Mouse (Mus musculus) limb, embryonic 11.5 days (tissue): Measurements from ENCODE around the gene Cep112. TPM values are rescaled to one million over a fixed set of nuclear protein-coding genes. Genes with fewer than 3 reads are reported as not detected.

Experiments
- ATAC-seq: fragments of 200-750 bp; cut with Nextera tagmentation; 2 replicates; pipeline ENCODE4 v1.8.0; 2017; ENCODE audit warnings: low read depth; ENCODE audit not compliant: insufficient number of reproducible peaks, low FRiP score, low TSS enrichment
- DNase-seq: peaks from one replicate; pipeline ENCODE4 v3.0.0-alpha.2; 2015; ENCODE audit warnings: low spot score
- H3K27ac ChIP-seq: fragments of 300-500 bp; sonication (generic); replicated peaks from 2 replicates; pipeline ENCODE4 v1.5.1; 2014; ENCODE audit warnings: low read depth, mild to moderate bottlenecking, low read length
- H3K27me3 ChIP-seq: fragments of 300-500 bp; sonication (generic); 2 replicates; pipeline ENCODE4 v1.6.1; 2014; ENCODE audit warnings: mild to moderate bottlenecking, low read length, mixed read lengths; ENCODE audit not compliant: control insufficient read depth, insufficient read depth
- H3K36me3 ChIP-seq: fragments of 300-500 bp; sonication (generic); 2 replicates; pipeline ENCODE4 v1.6.1; 2014; ENCODE audit warnings: mild to moderate bottlenecking, low read length, moderate library complexity, mixed read lengths; ENCODE audit not compliant: control insufficient read depth, insufficient read depth
- H3K4me1 ChIP-seq: fragments of 300-500 bp; sonication (generic); 2 replicates; pipeline ENCODE4 v1.6.1; 2014; ENCODE audit warnings: low read length, mixed read lengths; ENCODE audit not compliant: control insufficient read depth, insufficient read depth
- H3K4me2 ChIP-seq: fragments of 300-500 bp; sonication (generic); 2 replicates; pipeline ENCODE4 v1.6.1; 2014; ENCODE audit warnings: low read depth, mild to moderate bottlenecking, moderate library complexity; ENCODE audit not compliant: severe bottlenecking
- H3K4me3 ChIP-seq: fragments of 300-500 bp; sonication (generic); 2 replicates; pipeline ENCODE4 v1.5.1; 2014; ENCODE audit warnings: low read depth, low read length
- H3K9ac ChIP-seq: fragments of 300-500 bp; sonication (generic); 2 replicates; pipeline ENCODE4 v1.6.1; 2014; ENCODE audit warnings: mild to moderate bottlenecking, low read length
- H3K9me3 ChIP-seq: fragments of 300-500 bp; sonication (generic); 2 replicates; pipeline ENCODE4 v1.6.1; 2016; ENCODE audit warnings: low read length; ENCODE audit not compliant: control insufficient read depth
- WGBS: fragments of 180-500 bp; shearing (Covaris S2); extraction: QIAGEN DNeasy Blood & Tissue Kit; methylation state at CpG from one replicate; pipeline ENCODE4 v1.1.7; 2014; 5-methylcytosine and 5-hydroxymethylcytosine counted together
- polyA plus RNA-seq: library from polyadenylated mRNA; unstranded; fragments of >200 nt; fragmentation: Nextera tagmentation; extraction: Ambion mirVana; gene quantifications from 2 replicates; pipeline ENCODE4 v1.2.1, GENCODE M21; 2014

Gene Cep112
- polyA plus RNA-seq, 1 experiment from 2014 or later = 12.0 TPM

DNA sequence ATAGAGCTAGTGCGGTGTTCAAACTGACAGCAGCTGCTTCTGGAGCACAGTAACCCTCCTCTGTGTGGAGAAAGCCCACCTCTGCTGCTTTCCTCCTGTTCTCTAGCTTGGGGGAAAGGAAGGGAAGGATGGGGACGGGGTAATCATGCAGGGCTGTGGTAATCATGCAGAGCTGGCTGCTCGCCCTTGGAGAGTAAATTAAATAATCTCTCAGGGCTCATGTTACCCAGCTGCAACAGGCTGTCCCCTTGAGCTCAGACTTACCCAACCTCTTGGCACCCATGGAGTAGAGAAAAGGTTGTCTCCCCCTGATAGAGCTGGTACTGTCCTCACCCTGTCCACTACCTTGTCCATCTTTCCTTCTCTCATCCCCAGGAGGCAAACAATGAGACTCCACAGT lies 345.1 kb downstream of the Cep112 start:
- ATAC-seq (no peak), DNase-seq (no peak)
- no peak overlapping the region for H3K4me3 ChIP-seq
- no peaks in the 10 kb centered on the region for H3K4me1 ChIP-seq
- H3K9me3 ChIP-seq = no peaks in the 10 kb centered on the region
- no peak overlapping the region for H3K4me2 ChIP-seq
- H3K27ac ChIP-seq = no peak overlapping the region
- 46% methylated on average over 3 of the region's 3 CpGs for WGBS
- no peaks in the 10 kb centered on the region for H3K36me3 ChIP-seq
- no peaks in the 10 kb centered on the region for H3K27me3 ChIP-seq
- H3K9ac ChIP-seq = no peak overlapping the region

DNA sequence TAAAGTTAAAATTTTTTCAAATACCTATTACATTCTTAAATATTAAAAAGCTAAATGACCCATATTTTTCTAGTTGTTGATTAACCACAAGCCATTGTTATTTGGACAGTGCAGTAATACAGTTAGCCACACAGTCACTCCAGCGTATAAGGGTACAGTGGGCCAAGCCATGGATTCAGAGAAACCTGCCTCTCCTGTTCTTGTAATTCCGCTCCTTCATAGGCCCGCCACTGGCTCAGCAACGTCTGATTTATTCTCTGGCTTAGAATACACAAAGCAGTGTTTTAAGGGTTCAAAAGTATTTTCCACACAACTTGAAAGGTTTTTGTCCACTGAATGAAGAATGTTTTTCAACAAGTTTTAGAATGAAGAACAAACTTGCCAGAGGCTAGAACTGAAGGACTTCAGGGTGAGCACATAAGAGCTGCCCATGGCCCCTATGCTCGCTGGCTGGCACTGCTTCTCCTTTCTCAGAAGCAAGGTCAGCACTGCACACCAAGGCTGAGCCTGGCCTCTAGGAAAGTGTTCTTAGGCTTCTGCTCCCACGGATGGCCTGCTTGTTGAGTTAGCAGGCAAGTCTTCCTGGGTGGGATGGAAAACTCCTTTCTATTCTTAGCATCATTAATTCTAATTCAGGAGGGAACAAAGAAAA lies 349.2 kb downstream of the Cep112 start:
- no peak overlapping the region for H3K4me3 ChIP-seq
- ATAC-seq (no peak), DNase-seq (no peak)
- no peaks in the 10 kb centered on the region for H3K4me1 ChIP-seq
- no peaks in the 10 kb centered on the region for H3K36me3 ChIP-seq
- H3K4me2 ChIP-seq = no peak overlapping the region
- no peaks in the 10 kb centered on the region for H3K9me3 ChIP-seq
- WGBS = 79% methylated on average over 6 of the region's 6 CpGs
- no peak overlapping the region for H3K27ac ChIP-seq
- H3K27me3 ChIP-seq = no peaks in the 10 kb centered on the region
- no peak overlapping the region for H3K9ac ChIP-seq

DNA sequence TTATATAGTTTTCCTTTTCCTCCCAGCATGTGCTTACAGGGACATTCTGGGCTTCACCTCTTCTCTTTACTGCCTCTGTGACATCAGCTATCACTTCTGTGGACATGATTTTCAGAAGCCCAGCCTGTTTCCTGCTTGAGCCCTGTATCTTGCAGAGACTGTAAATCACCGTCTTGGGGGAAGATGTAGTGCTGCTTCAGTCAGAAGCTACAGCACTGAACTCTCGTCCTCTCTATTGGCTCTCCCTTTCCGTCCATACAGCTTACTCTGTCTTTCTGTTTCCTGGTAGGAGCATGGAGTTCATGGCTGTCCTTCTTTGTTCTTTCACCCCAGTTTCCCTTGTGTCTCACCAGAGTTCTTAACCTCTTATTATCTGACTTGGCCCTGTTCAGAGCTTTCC lies 352.2 kb downstream of the Cep112 start:
- WGBS = 42% methylated on average over 3 of the region's 3 CpGs
- H3K4me2 ChIP-seq = no peak overlapping the region
- H3K9me3 ChIP-seq = no peaks in the 10 kb centered on the region
- no peak for ATAC-seq
- H3K9ac ChIP-seq = no peak overlapping the region
- H3K27ac ChIP-seq = no peak overlapping the region
- no peaks in the 10 kb centered on the region for H3K4me1 ChIP-seq
- no peaks in the 10 kb centered on the region for H3K27me3 ChIP-seq
- DNase-seq = no peak
- no peaks in the 10 kb centered on the region for H3K36me3 ChIP-seq
- no peak overlapping the region for H3K4me3 ChIP-seq

DNA sequence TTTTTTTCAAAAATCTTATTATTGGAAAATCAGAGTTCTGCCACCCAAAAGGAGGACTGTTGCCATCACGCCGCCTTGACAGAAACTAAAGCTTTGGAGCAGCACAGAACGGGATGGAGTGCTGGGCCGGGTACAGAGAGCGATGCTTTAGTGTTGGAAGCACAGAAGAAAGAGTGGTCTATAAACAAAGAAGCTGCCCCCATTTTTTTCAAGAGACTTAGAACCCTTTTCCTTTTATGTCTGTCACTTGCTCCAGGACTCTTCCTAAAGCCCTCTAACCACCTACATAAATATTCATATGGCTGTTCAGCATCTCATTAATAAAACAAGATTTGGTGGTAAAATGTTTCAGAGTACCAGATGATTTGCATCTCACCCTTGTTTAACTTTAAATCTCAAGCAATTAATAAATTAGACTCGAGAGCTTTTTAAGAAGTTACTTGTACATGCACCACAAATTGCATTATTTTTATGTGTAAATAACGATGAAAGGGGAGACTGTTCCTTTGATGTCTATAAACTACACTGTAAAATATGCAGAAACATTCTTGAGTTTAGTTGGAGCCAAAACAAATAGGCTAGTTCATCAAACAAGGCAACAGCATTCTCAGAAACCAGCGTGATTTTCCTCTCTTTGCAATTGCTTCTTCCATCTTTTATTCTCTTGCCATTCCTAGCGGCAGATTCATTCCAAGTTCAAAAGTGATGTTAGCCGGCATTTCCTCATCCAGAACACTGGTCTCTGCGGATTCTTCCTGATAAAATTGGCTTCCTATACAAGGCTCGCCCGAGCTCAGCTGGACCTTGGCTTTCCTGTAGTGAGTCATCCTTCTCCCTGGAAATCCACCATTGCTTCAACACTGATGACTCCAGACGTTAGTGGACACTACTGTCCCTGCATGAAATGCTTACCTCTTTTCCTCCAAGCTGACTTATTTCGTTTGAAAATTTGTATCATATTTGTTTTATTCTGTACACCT lies 355.6 kb downstream of the Cep112 start:
- Histone ChIP-seq H3K4me1 (no peaks in the 10 kb centered on the region), H3K4me3 (no peak overlapping the region), H3K27ac (no peak overlapping the region), H3K9ac (no peak overlapping the region), H3K9me3 (no peaks in the 10 kb centered on the region), H3K27me3 (no peaks in the 10 kb centered on the region), H3K36me3 (no peaks in the 10 kb centered on the region), H3K4me2 (no peak overlapping the region)
- WGBS = 85% methylated on average over 15 of the region's 15 CpGs
- no peak for ATAC-seq
- no peak for DNase-seq

DNA sequence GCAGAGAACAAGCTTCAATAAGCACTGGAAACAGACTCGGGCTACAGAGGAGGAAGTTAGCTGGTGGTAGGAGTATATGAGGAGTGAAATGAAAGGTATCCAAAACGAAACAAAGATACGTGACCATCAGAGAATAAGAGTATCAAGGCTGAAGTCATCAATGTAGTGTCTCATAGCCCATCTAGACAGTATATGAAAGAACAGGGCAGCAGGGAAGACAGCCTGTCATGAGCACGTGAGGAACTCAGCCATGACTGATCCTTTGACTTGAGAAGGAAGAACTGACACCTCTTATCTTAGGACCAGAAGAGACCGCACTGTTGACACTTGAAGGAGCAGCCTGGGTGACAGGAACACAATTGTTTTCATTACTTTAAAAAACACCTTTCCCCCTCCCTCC lies 373.4 kb downstream of the Cep112 start:
- 82% methylated on average over 5 of the region's 5 CpGs for WGBS
- H3K4me3 ChIP-seq = no peak overlapping the region

DNA sequence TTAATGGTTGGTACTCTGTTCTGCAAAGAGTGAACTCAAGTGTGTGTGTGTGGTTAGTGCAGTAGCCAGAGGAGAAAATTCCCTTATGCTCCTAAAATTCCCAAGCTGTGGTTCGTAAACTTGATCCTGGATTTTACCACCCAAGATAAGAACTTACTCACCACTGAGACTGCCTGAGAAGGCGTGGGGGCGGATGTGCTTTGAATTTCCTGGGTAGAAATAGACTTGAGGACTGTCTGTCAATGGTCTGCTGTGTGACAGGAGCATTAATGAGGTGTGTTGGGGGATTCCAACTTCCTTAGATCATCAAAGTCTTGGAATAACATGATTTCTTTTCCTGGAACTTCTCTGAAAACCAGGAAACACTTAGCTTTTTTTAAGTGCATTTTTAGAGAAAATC lies 374.7 kb downstream of the Cep112 start:
- no peak overlapping the region for H3K4me3 ChIP-seq
- H3K4me1 ChIP-seq = no peaks in the 10 kb centered on the region
- no peaks in the 10 kb centered on the region for H3K36me3 ChIP-seq
- DNase-seq = no peak
- H3K9ac ChIP-seq = no peak overlapping the region
- WGBS = 55% methylated on average over 3 of the region's 3 CpGs
- no peaks in the 10 kb centered on the region for H3K27me3 ChIP-seq
- no peak overlapping the region for H3K27ac ChIP-seq
- H3K4me2 ChIP-seq = no peak overlapping the region
- H3K9me3 ChIP-seq = no peaks in the 10 kb centered on the region
- no peak for ATAC-seq

More for the DNA sequence above, 373.4 kb downstream of the Cep112 start:
- H3K4me1 ChIP-seq = no peaks in the 10 kb centered on the region
- H3K9ac ChIP-seq = no peak overlapping the region
- no peaks in the 10 kb centered on the region for H3K9me3 ChIP-seq
- no peak for ATAC-seq
- no peak overlapping the region for H3K4me2 ChIP-seq
- no peak for DNase-seq
- no peaks in the 10 kb centered on the region for H3K36me3 ChIP-seq
- H3K27ac ChIP-seq = no peak overlapping the region
- no peaks in the 10 kb centered on the region for H3K27me3 ChIP-seq

DNA sequence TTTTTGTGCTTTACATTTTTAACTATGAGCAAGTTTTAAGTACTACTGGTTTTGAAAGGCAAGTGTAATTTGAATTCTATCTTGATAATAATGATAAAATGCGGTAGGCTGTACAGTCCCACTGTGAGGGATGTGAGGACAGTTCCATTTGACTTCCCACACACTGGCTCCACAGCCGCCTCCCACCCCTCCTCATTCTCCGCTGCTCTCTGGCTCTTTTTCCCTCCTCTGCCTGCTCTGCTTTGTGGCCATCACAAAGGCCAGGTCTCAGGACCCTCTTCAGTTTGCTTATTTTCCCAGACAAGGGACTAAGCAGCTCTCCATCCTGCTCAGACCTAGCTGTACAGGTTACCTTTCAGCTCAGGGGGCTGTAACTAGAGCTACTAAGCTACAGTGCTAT lies 379.0 kb downstream of the Cep112 start:
- no peak overlapping the region for H3K9ac ChIP-seq
- H3K27me3 ChIP-seq = no peaks in the 10 kb centered on the region
- H3K4me3 ChIP-seq = no peak overlapping the region
- H3K9me3 ChIP-seq = no peaks in the 10 kb centered on the region
- ATAC-seq (no peak), DNase-seq (no peak)
- no peaks in the 10 kb centered on the region for H3K4me1 ChIP-seq
- no peaks in the 10 kb centered on the region for H3K36me3 ChIP-seq
- H3K27ac ChIP-seq = no peak overlapping the region
- H3K4me2 ChIP-seq = no peak overlapping the region
- 89% methylated on average over 3 of the region's 3 CpGs for WGBS

DNA sequence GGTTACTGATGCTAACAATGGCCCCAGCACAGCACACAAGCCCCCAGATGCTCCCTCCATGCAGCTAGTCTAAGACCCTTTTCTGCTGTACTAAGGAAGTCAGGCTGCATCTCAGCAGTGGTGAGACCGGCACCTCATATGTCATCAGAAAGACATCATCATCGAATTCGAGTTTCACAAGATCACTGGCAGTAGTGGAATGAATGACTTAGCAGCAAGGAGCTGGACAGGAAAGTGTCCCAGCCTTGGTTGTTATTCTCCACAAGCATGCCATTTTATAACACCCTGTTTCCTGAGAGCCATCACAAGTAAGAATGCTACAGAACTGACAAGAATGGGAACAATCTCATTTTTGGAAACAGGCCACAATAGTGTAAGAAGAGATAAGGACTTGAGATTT lies 381.0 kb downstream of the Cep112 start:
- H3K27me3 ChIP-seq = no peaks in the 10 kb centered on the region
- ATAC-seq = no peak
- H3K36me3 ChIP-seq = no peaks in the 10 kb centered on the region
- no peak overlapping the region for H3K27ac ChIP-seq
- H3K4me1 ChIP-seq = no peaks in the 10 kb centered on the region
- 84% methylated on average over 3 of the region's 3 CpGs for WGBS
- no peak overlapping the region for H3K4me3 ChIP-seq
- DNase-seq = no peak
- no peak overlapping the region for H3K4me2 ChIP-seq
- no peak overlapping the region for H3K9ac ChIP-seq
- no peaks in the 10 kb centered on the region for H3K9me3 ChIP-seq
